ENCODE assay signal across 17 mouse cellular contexts in genomic region chr9:57912571-57912970, GRCm38 (mm10). TPM values are rescaled to one million over a fixed set of nuclear protein-coding genes. Genes with fewer than 3 reads are reported as not detected.
"Had no signal": no experiment of that assay in that cellular context is flagged by ENCODE, and none has a peak within 500 bp of the region (broad histone marks: within the 10 kb centered on the region; RNA-seq: fewer than 3 reads in every experiment).

No protein-coding gene starts in this region.

- H3K9me3 ChIP-seq: limb, embryonic 10.5 days; limb, embryonic 13.5 days had no signal

- H3K4me3 ChIP-seq: layer of hippocampus, adult 2 months had no signal

- H3K27me3 ChIP-seq: limb, embryonic 13.5 days had no signal

- H3K4me2 ChIP-seq: midbrain, embryonic 11.5 days had no signal

- ATAC-seq: liver, postnatal 0 days; lung, postnatal 0 days had no signal

- H3K27ac ChIP-seq: kidney, postnatal 0 days; layer of hippocampus, adult 2 months; limb, embryonic 10.5 days; limb, embryonic 13.5 days; liver, embryonic 14.5 days; macrophage had no signal

- H3K9ac ChIP-seq: limb, embryonic 13.5 days; lung, embryonic 14.5 days had no signal

- DNase-seq: kidney, adult 2 months; kidney, postnatal 25 days; layer of hippocampus, adult 9-11 months; liver; liver, postnatal 0 days; lung, embryonic 14.5 days; midbrain, embryonic 14.5 days; thymus, postnatal 25 days had no signal

RNA-seq across cellular contexts. Expression of gene Sema7a, which starts 27.3 kb away (rescaled TPM):
- total RNA-seq: megakaryocyte-erythroid progenitor cell, adult 5-6 weeks had no signal
- polyA plus RNA-seq: liver, postnatal 0 days had no signal
